Mouse (Mus musculus): ENCODE data around the gene Mki67. TPM values are rescaled to one million over a fixed set of nuclear protein-coding genes. Genes with fewer than 3 reads are reported as not detected.
A peak's percentile ranks its signal among the peaks of the same experiment; 100 is the strongest.
"Not testable (repeated sequence)": the region's sequence is repeated elsewhere in the genome, so short reads cannot be mapped to it uniquely, and the experiment has no call there.

Gene Mki67
- polyA plus RNA-seq, 1 experiment from 2014 or later, result 28.8 TPM

DNA sequence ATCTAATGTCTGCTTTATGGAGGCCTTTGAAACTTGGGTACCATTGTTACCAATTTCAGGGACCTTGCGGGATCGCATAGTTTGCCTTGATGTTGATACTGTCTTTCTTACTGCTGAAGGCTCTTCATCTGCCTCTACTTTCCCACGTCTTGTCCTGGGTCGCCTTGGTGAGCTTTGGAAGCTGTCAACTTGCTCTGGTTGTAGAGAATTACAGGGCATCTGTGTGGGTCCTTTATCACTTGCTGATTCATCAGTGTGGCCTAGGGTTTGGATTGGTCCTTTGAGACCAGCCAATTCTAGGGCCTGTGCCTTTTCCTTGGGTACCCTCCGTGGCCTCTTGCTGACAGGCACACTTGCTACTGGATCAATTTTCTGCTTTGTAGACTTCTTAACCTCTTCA lies 21.4 kb downstream of the Mki67 start:
- WGBS, result 95% methylated on average over 5 of the region's 5 CpGs
- no peak overlapping the region for H3K4me2 ChIP-seq (ENCODE audit: low read length)
- peaks cover 80% of the 10 kb centered on the region for H3K36me3 ChIP-seq (ENCODE audit: control insufficient read depth, insufficient read depth, low read length)
- no peak overlapping the region for H3K27ac ChIP-seq (ENCODE audit: low read depth, low read length)
- H3K9me3 ChIP-seq (replicated peaks; ENCODE audit: control insufficient read depth, low read length), result no peaks in the 10 kb centered on the region
- DNase-seq (ENCODE audit: low spot score) (no peak), ATAC-seq (no peak)
- H3K9ac ChIP-seq (ENCODE audit: low read length), result no peak overlapping the region
- no peaks in the 10 kb centered on the region for H3K27me3 ChIP-seq (replicated peaks; ENCODE audit: control insufficient read depth, insufficient read depth, low read length)
- H3K4me3 ChIP-seq (ENCODE audit: low read depth, low read length), result no peak overlapping the region
- no peaks in the 10 kb centered on the region for H3K4me1 ChIP-seq (ENCODE audit: control insufficient read depth, insufficient read depth, low read length)

DNA sequence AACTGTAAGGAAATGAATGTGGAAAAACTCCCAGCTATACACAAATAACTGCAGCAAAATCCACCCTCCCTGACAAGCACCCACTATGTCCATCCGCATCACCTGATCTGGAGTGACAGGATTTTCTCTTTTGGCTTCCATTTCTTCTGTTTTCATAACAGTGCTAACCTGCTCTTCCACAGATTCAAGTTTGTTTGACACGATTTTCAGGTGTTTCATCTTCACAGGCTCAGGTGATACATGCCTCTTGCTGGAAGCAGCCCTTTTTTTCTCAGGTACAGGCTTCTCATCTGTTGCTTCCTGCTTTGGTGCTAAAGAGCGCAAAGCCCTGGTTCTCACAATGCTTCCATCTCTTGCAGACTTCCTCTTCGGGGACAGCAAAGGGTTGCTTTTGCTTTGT lies 22.0 kb downstream of the Mki67 start:
- no peak for ATAC-seq
- Histone ChIP-seq H3K9me3 (replicated peaks; ENCODE audit: control insufficient read depth, low read length) (no peaks in the 10 kb centered on the region), H3K27me3 (replicated peaks; ENCODE audit: control insufficient read depth, insufficient read depth, low read length) (no peaks in the 10 kb centered on the region), H3K4me2 (ENCODE audit: low read length) (no peak overlapping the region), H3K4me1 (ENCODE audit: control insufficient read depth, insufficient read depth, low read length) (no peaks in the 10 kb centered on the region), H3K4me3 (ENCODE audit: low read depth, low read length) (no peak overlapping the region), H3K27ac (ENCODE audit: low read depth, low read length) (no peak overlapping the region), H3K9ac (ENCODE audit: low read length) (no peak overlapping the region), H3K36me3 (ENCODE audit: control insufficient read depth, insufficient read depth, low read length) (peaks cover 79% of the 10 kb centered on the region)
- WGBS, result 95% methylated on average over 4 of the region's 4 CpGs
- no peak for DNase-seq (ENCODE audit: low spot score)

- Histone ChIP-seq H3K9ac (ENCODE audit: low read length) (no peak overlapping the region), H3K27me3 (replicated peaks; ENCODE audit: control insufficient read depth, insufficient read depth, low read length) (no peaks in the 10 kb centered on the region), H3K4me3 (ENCODE audit: low read depth, low read length) (no peak overlapping the region), H3K4me2 (ENCODE audit: low read length) (no peak overlapping the region), H3K36me3 (ENCODE audit: control insufficient read depth, insufficient read depth, low read length) (peaks cover 77% of the 10 kb centered on the region), H3K4me1 (ENCODE audit: control insufficient read depth, insufficient read depth, low read length) (no peaks in the 10 kb centered on the region), H3K9me3 (replicated peaks; ENCODE audit: control insufficient read depth, low read length) (no peaks in the 10 kb centered on the region), H3K27ac (ENCODE audit: low read depth, low read length) (no peak overlapping the region)
- 95% methylated on average over 5 of the region's 5 CpGs for WGBS
- ATAC-seq (no peak), DNase-seq (ENCODE audit: low spot score) (no peak)
Measured at GRCm38 (mm10) chr7:135691941-135692340, 24.2 kb downstream of the Mki67 start.

DNA sequence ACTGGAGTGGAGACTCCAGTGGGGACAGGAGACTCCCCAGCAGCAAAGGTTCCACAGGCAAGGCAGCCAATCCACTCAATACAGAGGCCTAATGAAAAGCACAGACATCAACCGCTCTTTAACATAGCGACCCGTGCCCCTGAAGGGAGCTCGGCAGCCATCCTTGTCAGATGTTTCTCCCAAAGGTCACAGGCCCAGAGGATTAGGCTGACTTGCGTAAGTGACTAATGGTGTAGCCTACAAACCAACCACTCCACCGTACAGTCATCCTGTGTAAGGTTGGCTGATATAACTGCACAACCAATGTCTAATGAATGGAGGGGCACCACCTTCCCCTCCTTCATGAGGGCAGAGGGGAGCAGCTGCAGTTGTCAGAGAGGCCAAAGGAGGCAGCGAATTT lies 26.8 kb downstream of the Mki67 start:
- 95% methylated on average over 7 of the region's 7 CpGs for WGBS
- H3K36me3 ChIP-seq (ENCODE audit: control insufficient read depth, insufficient read depth, low read length), result peaks cover 74% of the 10 kb centered on the region

GRCm38 (mm10) chr7:135684938-135685337 lies 31.2 kb downstream of the Mki67 start:
- WGBS, result 88% methylated on average over 7 of the region's 7 CpGs
- Histone ChIP-seq H3K27me3 (replicated peaks; ENCODE audit: control insufficient read depth, insufficient read depth, low read length) (no peaks in the 10 kb centered on the region), H3K4me3 (ENCODE audit: low read depth, low read length) (no peak overlapping the region), H3K4me1 (ENCODE audit: control insufficient read depth, insufficient read depth, low read length) (no peaks in the 10 kb centered on the region), H3K36me3 (ENCODE audit: control insufficient read depth, insufficient read depth, low read length) (peaks cover 38% of the 10 kb centered on the region), H3K27ac (ENCODE audit: low read depth, low read length) (no peak overlapping the region), H3K4me2 (ENCODE audit: low read length) (no peak overlapping the region), H3K9ac (ENCODE audit: low read length) (no peak overlapping the region), H3K9me3 (replicated peaks; ENCODE audit: control insufficient read depth, low read length) (no peaks in the 10 kb centered on the region)
- ATAC-seq (no peak), DNase-seq (ENCODE audit: low spot score) (no peak)

More for the DNA sequence above, 26.8 kb downstream of the Mki67 start:
- no peak for ATAC-seq
- H3K27ac ChIP-seq (ENCODE audit: low read depth, low read length), result no peak overlapping the region
- H3K4me3 ChIP-seq (ENCODE audit: low read depth, low read length), result no peak overlapping the region
- no peaks in the 10 kb centered on the region for H3K9me3 ChIP-seq (replicated peaks; ENCODE audit: control insufficient read depth, low read length)
- no peaks in the 10 kb centered on the region for H3K27me3 ChIP-seq (replicated peaks; ENCODE audit: control insufficient read depth, insufficient read depth, low read length)
- no peaks in the 10 kb centered on the region for H3K4me1 ChIP-seq (ENCODE audit: control insufficient read depth, insufficient read depth, low read length)
- no peak overlapping the region for H3K4me2 ChIP-seq (ENCODE audit: low read length)
- no peak overlapping the region for H3K9ac ChIP-seq (ENCODE audit: low read length)
- DNase-seq (ENCODE audit: low spot score), result no peak

DNA sequence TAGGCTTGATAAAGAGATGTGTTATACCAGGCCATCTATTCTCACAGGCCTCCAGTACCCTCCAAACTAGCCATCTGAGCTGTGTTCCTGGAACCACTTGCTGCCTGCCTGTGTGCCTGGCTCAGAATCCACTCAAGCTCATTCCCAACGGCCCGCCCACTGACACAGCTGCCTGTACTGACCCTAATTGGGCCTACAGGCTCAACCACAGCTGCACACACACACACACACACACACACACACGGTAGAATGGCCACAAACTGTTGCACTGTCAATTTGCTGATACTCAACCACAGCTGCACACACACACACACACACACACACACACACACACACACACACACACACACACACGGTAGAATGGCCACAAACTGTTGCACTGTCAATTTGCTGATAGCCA lies 32.1 kb downstream of the Mki67 start:
- not testable (repeated sequence) for DNase-seq (ENCODE audit: low spot score); ATAC-seq; H3K9ac ChIP-seq (ENCODE audit: low read length); H3K4me2 ChIP-seq (ENCODE audit: low read length); H3K27me3 ChIP-seq (replicated peaks; ENCODE audit: control insufficient read depth, insufficient read depth, low read length); H3K4me1 ChIP-seq (ENCODE audit: control insufficient read depth, insufficient read depth, low read length); H3K4me3 ChIP-seq (ENCODE audit: low read depth, low read length); H3K9me3 ChIP-seq (replicated peaks; ENCODE audit: control insufficient read depth, low read length); H3K27ac ChIP-seq (ENCODE audit: low read depth, low read length)
- peaks cover 32% of the 10 kb centered on the region for H3K36me3 ChIP-seq (ENCODE audit: control insufficient read depth, insufficient read depth, low read length)
- WGBS, result 69% methylated on average over 4 of the region's 4 CpGs

DNA sequence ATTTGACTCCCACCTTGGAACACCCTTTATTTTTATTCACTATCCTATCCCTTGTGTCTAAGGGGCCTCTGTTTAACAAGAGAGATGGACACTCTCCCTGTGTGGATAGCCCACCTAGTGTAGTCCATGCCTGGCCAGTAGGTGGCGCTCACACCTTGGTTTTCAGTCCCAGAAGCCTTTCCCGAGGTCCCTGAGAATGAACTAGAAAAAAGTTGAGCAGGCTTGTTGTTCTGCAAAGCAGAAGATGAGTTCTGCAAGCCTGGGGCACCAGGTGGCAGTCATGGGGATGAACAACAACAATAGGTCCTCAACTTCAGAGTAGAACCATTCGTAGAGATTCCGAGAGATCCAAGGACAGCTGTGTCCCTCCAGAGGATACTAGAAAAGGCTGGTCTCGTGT lies 35.8 kb downstream of the Mki67 start:
- ATAC-seq, result no peak
- H3K9me3 ChIP-seq (replicated peaks; ENCODE audit: control insufficient read depth, low read length), result no peaks in the 10 kb centered on the region
- H3K4me2 ChIP-seq (ENCODE audit: low read length), result no peak overlapping the region

GRCm38 (mm10) chr7:135676722-135677121 lies 39.4 kb downstream of the Mki67 start:
- WGBS, result 76% methylated on average over 8 of the region's 8 CpGs
- DNase-seq (ENCODE audit: low spot score) (no peak), ATAC-seq (no peak)
- Histone ChIP-seq H3K36me3 (ENCODE audit: control insufficient read depth, insufficient read depth, low read length) (no peaks in the 10 kb centered on the region), H3K27me3 (replicated peaks; ENCODE audit: control insufficient read depth, insufficient read depth, low read length) (no peaks in the 10 kb centered on the region), H3K9ac (ENCODE audit: low read length) (no peak overlapping the region), H3K9me3 (replicated peaks; ENCODE audit: control insufficient read depth, low read length) (no peaks in the 10 kb centered on the region), H3K4me3 (ENCODE audit: low read depth, low read length) (no peak overlapping the region), H3K27ac (ENCODE audit: low read depth, low read length) (no peak overlapping the region), H3K4me2 (ENCODE audit: low read length) (no peak overlapping the region), H3K4me1 (ENCODE audit: control insufficient read depth, insufficient read depth, low read length) (no peaks in the 10 kb centered on the region)

More for the DNA sequence above, 35.8 kb downstream of the Mki67 start:
- no peak overlapping the region for H3K9ac ChIP-seq (ENCODE audit: low read length)
- H3K4me3 ChIP-seq (ENCODE audit: low read depth, low read length), result no peak overlapping the region
- no peak overlapping the region for H3K27ac ChIP-seq (ENCODE audit: low read depth, low read length)
- peaks cover 4% of the 10 kb centered on the region for H3K36me3 ChIP-seq (ENCODE audit: control insufficient read depth, insufficient read depth, low read length)
- DNase-seq (ENCODE audit: low spot score), result peak; percentile 42
- WGBS, result 72% methylated on average over 5 of the region's 5 CpGs
- no peaks in the 10 kb centered on the region for H3K27me3 ChIP-seq (replicated peaks; ENCODE audit: control insufficient read depth, insufficient read depth, low read length)
- H3K4me1 ChIP-seq (ENCODE audit: control insufficient read depth, insufficient read depth, low read length), result no peaks in the 10 kb centered on the region

DNA sequence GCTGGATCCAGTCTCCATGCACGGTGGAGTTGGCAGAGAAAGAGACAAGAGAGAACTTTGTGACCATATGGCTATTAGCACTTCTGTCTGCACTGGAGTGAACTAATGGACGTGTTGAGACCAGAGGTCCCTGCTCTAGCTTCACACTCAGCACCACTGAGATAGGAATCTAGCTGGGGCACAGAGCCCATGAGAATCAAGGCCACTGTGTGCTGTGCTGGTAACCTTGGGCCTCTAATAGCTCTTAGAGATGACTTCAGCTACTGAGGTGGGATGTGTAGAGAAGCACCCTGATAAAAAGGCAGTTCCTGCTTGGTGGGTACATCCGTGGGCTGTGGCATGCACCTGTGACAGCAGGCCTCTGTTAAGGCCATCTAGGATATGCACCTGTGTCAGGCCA lies 42.6 kb downstream of the Mki67 start:
- no peaks in the 10 kb centered on the region for H3K36me3 ChIP-seq (ENCODE audit: control insufficient read depth, insufficient read depth, low read length)
- H3K27ac ChIP-seq (ENCODE audit: low read depth, low read length), result no peak overlapping the region
- no peak overlapping the region for H3K4me2 ChIP-seq (ENCODE audit: low read length)
- no peak overlapping the region for H3K9ac ChIP-seq (ENCODE audit: low read length)
- ATAC-seq (no peak), DNase-seq (ENCODE audit: low spot score) (no peak)
- WGBS, result 62% methylated on average over 3 of the region's 3 CpGs
- H3K27me3 ChIP-seq (replicated peaks; ENCODE audit: control insufficient read depth, insufficient read depth, low read length), result no peaks in the 10 kb centered on the region
- no peak overlapping the region for H3K4me3 ChIP-seq (ENCODE audit: low read depth, low read length)
- no peaks in the 10 kb centered on the region for H3K4me1 ChIP-seq (ENCODE audit: control insufficient read depth, insufficient read depth, low read length)
- H3K9me3 ChIP-seq (replicated peaks; ENCODE audit: control insufficient read depth, low read length), result no peaks in the 10 kb centered on the region

Data from forebrain, embryonic 14.5 days (tissue).